Mouse (Mus musculus) testis, adult 2 months (tissue): Measurements from ENCODE around the gene Tlr7.

Experiments used
- CTCF ChIP-seq: fragments of 200-500 bp; IDR thresholded peaks from 2 replicates; pipeline ENCODE4 v1.5.1; 2012; ENCODE audit warnings: low read depth, mild to moderate bottlenecking, inconsistent platforms, low read length, moderate library complexity; ENCODE audit not compliant: control insufficient read depth, insufficient read depth, insufficient replicate concordance
- POLR2A ChIP-seq: fragments of 200-500 bp; IDR thresholded peaks from 2 replicates; pipeline ENCODE4 v1.6.1; 2012; ENCODE audit warnings: low read depth, mild to moderate bottlenecking, inconsistent platforms, low read length, moderate library complexity; ENCODE audit not compliant: control insufficient read depth

DNA sequence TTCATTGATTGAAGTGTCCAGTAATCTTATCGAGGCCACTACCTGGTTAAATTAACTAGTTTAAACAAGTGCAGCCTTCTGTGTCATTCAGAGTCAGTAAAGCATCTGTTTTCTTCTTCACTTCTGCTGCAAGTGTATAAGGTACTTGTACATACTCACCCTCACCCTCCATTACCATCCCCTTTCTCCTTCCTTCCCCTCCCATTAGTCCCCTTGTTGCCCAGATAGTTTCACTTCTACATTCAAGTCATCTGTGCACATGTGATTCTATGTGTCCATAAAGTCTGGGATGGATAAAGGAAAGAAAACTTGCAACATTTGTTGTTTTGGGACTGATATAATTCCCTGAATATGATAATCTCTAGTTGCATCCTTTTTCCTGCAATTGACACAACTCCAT is 4.2 kb upstream of the Tlr7 start:
- TF ChIP-seq POLR2A (no peak), CTCF (no peak)
